Mouse (Mus musculus): ENCODE results near the gene Cyth1. TPM values are rescaled to one million over a fixed set of nuclear protein-coding genes. Genes with fewer than 3 reads are reported as not detected.
A peak's percentile ranks its signal among the peaks of the same experiment; 100 is the strongest.

The Cyth1 gene
- polyA plus RNA-seq, 1 experiment from 2014 or later: 16.4 TPM

- WGBS: 34% methylated on average over 8 of the region's 8 CpGs
- H3K4me2 ChIP-seq: no peak overlapping the region
- no peaks in the 10 kb centered on the region for H3K36me3 ChIP-seq
- H3K4me1 ChIP-seq: peaks cover 12% of the 10 kb centered on the region
- H3K9me3 ChIP-seq (replicated peaks): no peaks in the 10 kb centered on the region
- peak overlapping the region; percentile 45; the same call in 1 of the 2 replicates for H3K27ac ChIP-seq
- H3K27me3 ChIP-seq: no peaks in the 10 kb centered on the region
- no peak overlapping the region for H3K4me3 ChIP-seq (replicated peaks)
- ATAC-seq (replicated peaks; ENCODE audit: low FRiP score): no peak
- no peak overlapping the region for H3K9ac ChIP-seq
Observed at GRCm38 (mm10) chr11:118156480-118157060, 91.8 kb downstream of the Cyth1 start.

- no peak for ATAC-seq (replicated peaks; ENCODE audit: low FRiP score)
- no peak overlapping the region for H3K4me2 ChIP-seq
- WGBS: 70% methylated on average over 4 of the region's 4 CpGs
Observed at GRCm38 (mm10) chr11:118152964-118153363, 95.4 kb downstream of the Cyth1 start.

GRCm38 (mm10) chr11:118151423-118152180, 96.8 kb downstream of the Cyth1 start:
- H3K27me3 ChIP-seq: no peaks in the 10 kb centered on the region
- no peak overlapping the region for H3K27ac ChIP-seq
- H3K9ac ChIP-seq: no peak overlapping the region
- H3K4me1 ChIP-seq: peaks cover 11% of the 10 kb centered on the region
- ATAC-seq (replicated peaks; ENCODE audit: low FRiP score): no peak
- H3K4me3 ChIP-seq (replicated peaks): no peak overlapping the region
- no peaks in the 10 kb centered on the region for H3K9me3 ChIP-seq (replicated peaks)
- no peaks in the 10 kb centered on the region for H3K36me3 ChIP-seq
- no peak overlapping the region for H3K4me2 ChIP-seq
- 89% methylated on average over 5 of the region's 5 CpGs for WGBS

More at GRCm38 (mm10) chr11:118152964-118153363, 95.4 kb downstream of the Cyth1 start:
- Histone ChIP-seq H3K4me1 (peaks cover 11% of the 10 kb centered on the region), H3K4me3 (replicated peaks) (no peak overlapping the region), H3K9me3 (replicated peaks) (no peaks in the 10 kb centered on the region), H3K27ac (no peak overlapping the region), H3K9ac (no peak overlapping the region), H3K36me3 (no peaks in the 10 kb centered on the region), H3K27me3 (no peaks in the 10 kb centered on the region)

GRCm38 (mm10) chr11:118150115-118150701, 98.2 kb downstream of the Cyth1 start:
- H3K27ac ChIP-seq: 0 out of 2 replicates have a peak overlapping the region, but pooled peaks have one; percentile 34

GRCm38 (mm10) chr11:118147877-118148637, 100.3 kb downstream of the Cyth1 start:
- H3K4me3 ChIP-seq (replicated peaks): no peak overlapping the region

More at GRCm38 (mm10) chr11:118150115-118150701, 98.2 kb downstream of the Cyth1 start:
- Histone ChIP-seq H3K4me3 (replicated peaks) (no peak overlapping the region), H3K9ac (no peak overlapping the region), H3K9me3 (replicated peaks) (no peaks in the 10 kb centered on the region), H3K4me1 (peaks cover 15% of the 10 kb centered on the region), H3K4me2 (no peak overlapping the region), H3K27me3 (no peaks in the 10 kb centered on the region), H3K36me3 (no peaks in the 10 kb centered on the region)
- WGBS: 54% methylated on average over 9 of the region's 9 CpGs
- ATAC-seq (replicated peaks; ENCODE audit: low FRiP score): no peak

GRCm38 (mm10) chr11:118146446-118146845, 101.9 kb downstream of the Cyth1 start:
- WGBS: 90% methylated on average over 10 of the region's 10 CpGs
- peak overlapping the region; percentile 46; the same call in 1 of the 2 replicates for H3K27ac ChIP-seq
- H3K9me3 ChIP-seq (replicated peaks): no peaks in the 10 kb centered on the region
- no peak for ATAC-seq (replicated peaks; ENCODE audit: low FRiP score)
- H3K27me3 ChIP-seq: no peaks in the 10 kb centered on the region
- H3K4me2 ChIP-seq: peak overlapping the region; percentile 30; the same call in 1 of the 2 replicates
- H3K36me3 ChIP-seq: no peaks in the 10 kb centered on the region
- peaks cover 24% of the 10 kb centered on the region for H3K4me1 ChIP-seq
- no peak overlapping the region for H3K4me3 ChIP-seq (replicated peaks)
- H3K9ac ChIP-seq: no peak overlapping the region

More at GRCm38 (mm10) chr11:118147877-118148637, 100.3 kb downstream of the Cyth1 start:
- Histone ChIP-seq H3K27me3 (no peaks in the 10 kb centered on the region), H3K4me2 (no peak overlapping the region), H3K36me3 (no peaks in the 10 kb centered on the region), H3K9me3 (replicated peaks) (no peaks in the 10 kb centered on the region), H3K27ac (no peak overlapping the region), H3K9ac (no peak overlapping the region), H3K4me1 (peaks cover 15% of the 10 kb centered on the region)
- ATAC-seq (replicated peaks; ENCODE audit: low FRiP score): no peak
- 66% methylated on average over 9 of the region's 9 CpGs for WGBS

GRCm38 (mm10) chr11:118145771-118146351, 102.5 kb downstream of the Cyth1 start:
- WGBS: 49% methylated on average over 16 of the region's 16 CpGs
- Histone ChIP-seq H3K36me3 (no peaks in the 10 kb centered on the region), H3K4me3 (replicated peaks) (peak overlapping the region; percentile 15), H3K9ac (no peak overlapping the region), H3K27me3 (no peaks in the 10 kb centered on the region), H3K27ac (peak overlapping the region; percentile 46), H3K4me1 (peaks cover 24% of the 10 kb centered on the region), H3K4me2 (peak overlapping the region; percentile 30), H3K9me3 (replicated peaks) (no peaks in the 10 kb centered on the region)
- no peak; the same call in 1 of the 2 replicates for ATAC-seq (replicated peaks; ENCODE audit: low FRiP score)

GRCm38 (mm10) chr11:118145092-118145491, 103.3 kb downstream of the Cyth1 start:
- ATAC-seq (replicated peaks; ENCODE audit: low FRiP score): no peak
- Histone ChIP-seq H3K36me3 (no peaks in the 10 kb centered on the region), H3K4me2 (no peak overlapping the region), H3K9ac (no peak overlapping the region), H3K27me3 (no peaks in the 10 kb centered on the region), H3K4me1 (peaks cover 20% of the 10 kb centered on the region), H3K9me3 (replicated peaks) (no peaks in the 10 kb centered on the region), H3K27ac (no peak overlapping the region), H3K4me3 (replicated peaks) (no peak overlapping the region)
- 84% methylated on average over 4 of the region's 4 CpGs for WGBS

- H3K4me1 ChIP-seq: peaks cover 18% of the 10 kb centered on the region
- ATAC-seq (replicated peaks; ENCODE audit: low FRiP score): no peak
- no peaks in the 10 kb centered on the region for H3K9me3 ChIP-seq (replicated peaks)
- no peaks in the 10 kb centered on the region for H3K36me3 ChIP-seq
- H3K4me2 ChIP-seq: no peak overlapping the region
- 84% methylated on average over 4 of the region's 4 CpGs for WGBS
- H3K4me3 ChIP-seq (replicated peaks): no peak overlapping the region
- H3K9ac ChIP-seq: no peak overlapping the region
- H3K27ac ChIP-seq: no peak overlapping the region
- H3K27me3 ChIP-seq: no peaks in the 10 kb centered on the region
Observed at GRCm38 (mm10) chr11:118143731-118144130, 104.7 kb downstream of the Cyth1 start.

GRCm38 (mm10) chr11:118142547-118143165, 105.7 kb downstream of the Cyth1 start:
- Histone ChIP-seq H3K9me3 (replicated peaks) (no peaks in the 10 kb centered on the region), H3K4me1 (peaks cover 18% of the 10 kb centered on the region), H3K9ac (no peak overlapping the region), H3K27me3 (no peaks in the 10 kb centered on the region), H3K36me3 (no peaks in the 10 kb centered on the region), H3K27ac (peak overlapping the region; percentile 60; the same call in 1 of the 2 replicates), H3K4me3 (replicated peaks) (no peak overlapping the region), H3K4me2 (no peak overlapping the region)
- 28% methylated on average over 7 of the region's 7 CpGs for WGBS
- ATAC-seq (replicated peaks; ENCODE audit: low FRiP score): no peak

Measured in kidney, embryonic 15.5 days (tissue).